Comparison of ENCODE assay signal across 8 mouse cellular contexts in the genomic region with DNA sequence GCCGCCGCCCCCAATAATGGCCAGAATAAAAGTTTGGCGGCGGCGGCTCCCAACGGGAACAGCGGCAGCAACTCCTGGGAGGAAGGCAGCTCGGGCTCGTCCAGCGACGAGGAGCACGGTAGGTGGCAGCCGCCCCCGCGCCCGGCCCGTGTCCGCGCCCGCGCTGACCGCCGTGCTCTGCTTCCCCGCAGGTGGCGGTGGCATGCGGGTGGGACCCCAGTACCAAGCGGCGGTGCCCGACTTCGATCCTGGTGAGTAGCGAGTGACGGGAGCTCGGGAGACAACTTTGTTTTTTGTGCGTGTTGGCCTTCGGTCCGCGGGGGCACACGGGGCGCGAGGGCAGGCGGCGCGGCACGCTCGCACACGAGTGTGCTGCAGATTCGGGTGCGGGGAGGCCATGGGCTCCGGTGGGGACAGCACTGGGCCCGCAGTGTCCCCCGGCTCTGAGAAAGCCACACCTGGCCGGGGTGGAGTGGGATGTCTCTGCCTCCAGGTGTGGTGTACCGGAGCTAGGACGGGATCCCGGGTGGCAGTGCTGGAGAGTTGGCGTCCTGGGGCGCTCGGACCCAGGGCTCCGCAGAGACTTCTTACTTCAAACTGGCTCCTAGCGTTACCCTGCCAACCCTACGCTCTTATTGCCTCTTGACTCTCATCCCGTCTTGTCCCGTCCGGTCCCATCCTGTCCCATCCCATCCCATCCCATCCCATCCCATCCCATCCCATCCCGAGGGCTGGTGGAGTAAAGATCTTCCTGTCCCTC. TPM values are rescaled to one million over a fixed set of nuclear protein-coding genes. Genes with fewer than 3 reads are reported as not detected.
DNase-seq lines count a peak whose midpoint lies in the region; TF ChIP-seq lines count a peak whose summit lies in the region.

No protein-coding gene starts in this region.

- intact Hi-C loops in heart, postnatal 25 days (cut with DNase I), result no loop called here

- peak overlapping the region; percentile 77 to 97 (median 95) for H3K4me3 ChIP-seq in CH12.LX (replicated peaks in 1 of 3; ENCODE audit: low read depth in 2 of 3, low read length in 2 of 3, poor library complexity in 1 of 3)
- peak overlapping the region; percentile 99 for H3K4me3 ChIP-seq in forebrain, embryonic 10.5 days

- TF ChIP-seq EP300 in CH12.LX (IDR thresholded peaks at IDR 0.05; ENCODE audit: low read length), result no peak

- peaks cover 20 to 40% of the 10 kb centered on the region in 2 experiments for H3K4me1 ChIP-seq in CH12.LX (ENCODE audit: control insufficient read depth in 1 of 2, insufficient read depth in 2 of 2)
- H3K4me1 ChIP-seq in forebrain, embryonic 10.5 days, result peaks cover 45% of the 10 kb centered on the region

- TF ChIP-seq RAD21 in CH12.LX (IDR thresholded peaks at IDR 0.05; ENCODE audit: low read depth, low read length), result no peak

- no peak for TF ChIP-seq POLR2A in CH12.LX (IDR thresholded peaks at IDR 0.05; ENCODE audit: low read depth, low read length)

- WGBS in forebrain, embryonic 10.5 days, result under 1% methylated on average over 65 of the region's 65 CpGs

- H3K4me2 ChIP-seq in CH12.LX (ENCODE audit: insufficient read depth, low read depth, poor library complexity, severe bottlenecking), result peak overlapping the region; percentile 93

- peaks cover 20% of the 10 kb centered on the region for H3K79me2 ChIP-seq in CH12.LX (replicated peaks; ENCODE audit: control insufficient read depth, extremely low read depth, insufficient read depth, poor library complexity, severe bottlenecking)

- no peaks in the 10 kb centered on the region for H3K9me3 ChIP-seq in CH12.LX (replicated peaks; ENCODE audit: low read length)
- H3K9me3 ChIP-seq in forebrain, embryonic 10.5 days, result no peaks in the 10 kb centered on the region

- TF ChIP-seq CTCF in CH12.LX (conservative IDR thresholded peaks at IDR 0.05 in 1 of 2, IDR thresholded peaks at IDR 0.05 in 1 of 2; ENCODE audit: low read depth in 2 of 2, low read length in 2 of 2), result no peak

- H3K27me3 ChIP-seq in CH12.LX (replicated peaks), result no peaks in the 10 kb centered on the region
- no peaks in the 10 kb centered on the region for H3K27me3 ChIP-seq in forebrain, embryonic 10.5 days (ENCODE audit: poor library complexity, severe bottlenecking)

- no peak overlapping the region for H3K27ac ChIP-seq in CH12.LX (ENCODE audit: insufficient read depth, low read depth)
- H3K27ac ChIP-seq in forebrain, embryonic 10.5 days, result peak overlapping the region; percentile 100

- dilution Hi-C loops in CH12.LX (cut with MboI; ENCODE audit: extremely low pct_ligation_motif_present, extremely low pct_unique_long_range_greater_than_20kb, low sequenced_read_pairs), result no loop called here

- DNase-seq in CH12.LX (ENCODE audit: extremely low read depth), result no peak
- DNase-seq in adrenal gland, postnatal 25 days, result peak; percentile 61
- peak; percentile 35 for DNase-seq in forebrain, embryonic 10.5 days (ENCODE audit: extremely low spot score, low spot score)
- DNase-seq in heart, postnatal 25 days (ENCODE audit: low spot score), result peak; percentile 9
- peak; percentile 36 to 52 for DNase-seq in layer of hippocampus, postnatal 10 days (ENCODE audit: low spot score in 2 of 2)
- peak; percentile 41 for DNase-seq in lung, postnatal 36 days
- peak; percentile 43 for DNase-seq in right cerebral cortex, postnatal 14 days
- DNase-seq in urinary bladder, postnatal 36 days (ENCODE audit: low spot score in 2 of 2), result peak; percentile 20 to 34

- peak overlapping the region; percentile 75 for H3K9ac ChIP-seq in CH12.LX (ENCODE audit: insufficient read depth, low read depth)

- in situ Hi-C loops in CH12.LX (cut with MboI; ENCODE audit: low pct_ligation_motif_present, low pct_unique_long_range_greater_than_20kb, low sequenced_read_pairs), result no loop called here

- H3K36me3 ChIP-seq in CH12.LX (replicated peaks in 1 of 2; ENCODE audit: control insufficient read depth in 1 of 2, insufficient read depth in 1 of 2, low read length in 1 of 2), result peaks cover 3 to 21% of the 10 kb centered on the region in 2 experiments
- H3K36me3 ChIP-seq in forebrain, embryonic 10.5 days (replicated peaks), result peaks cover 27% of the 10 kb centered on the region

TF ChIP-seq in CH12.LX, 34 proteins besides CTCF, POLR2A, EP300 and RAD21:
- 0 out of 2 replicates have a peak, but pooled peaks have one; percentile 24 for TF ChIP-seq BHLHE40 (IDR thresholded peaks at IDR 0.05; ENCODE audit: low read depth, low read length)
- no peak for TF ChIP-seq E2F4 (IDR thresholded peaks at IDR 0.05; ENCODE audit: insufficient replicate concordance, low read depth, low read length)
- TF ChIP-seq MAX (IDR thresholded peaks at IDR 0.05; ENCODE audit: low read length), result 0 out of 2 replicates have a peak, but pooled peaks have one; percentile 13
- no peak for TF ChIP-seq ZC3H11A (IDR thresholded peaks at IDR 0.05; ENCODE audit: low read depth, low read length)
- 0 out of 2 replicates have a peak, but pooled peaks have one; percentile 43 for TF ChIP-seq MXI1 (IDR thresholded peaks at IDR 0.05; ENCODE audit: low read depth, low read length)
TF ChIP-seq in CH12.LX: peak in this region for 3.

RNA-seq across cellular contexts. Expression of a gene that starts 0.8 kb away (rescaled TPM):
- total RNA-seq in CH12.LX (2012; rRNA removed) (6.1 and 6.5 TPM in 2 replicates), CH12.LX (2014; rRNA removed) (8.3 and 8.5 TPM in 2 replicates)
- 15.0 and 16.1 TPM in 2 replicates for polyA plus RNA-seq in CH12.LX (2012; ENCODE audit: insufficient read length, low read depth)
- total RNA-seq in adrenal gland, postnatal 25 days (2021), result 45.6 and 54.7 TPM in 2 replicates
- polyA plus RNA-seq in forebrain, embryonic 10.5 days (2016; fragmentation: Nextera tagmentation; extraction: Ambion mirVana), result 7.0 and 8.4 TPM in 2 replicates
- 10 to 100 TPM; 14.8 to 17.4 TPM for total RNA-seq in heart, postnatal 25 days (2021)
- 10 to 100 TPM; 18.0 to 19.0 TPM for total RNA-seq in layer of hippocampus, postnatal 10 days (2021)
